Mouse (Mus musculus) ES-E14 (cell line): ENCODE data around the gene Cd84. TPM values are rescaled to one million over a fixed set of nuclear protein-coding genes. Genes with fewer than 3 reads are reported as not detected.

ENCODE experiments used
- DNase-seq: peaks from one replicate; pipeline ENCODE4 v3.0.0-alpha.2; 2013; ENCODE audit warnings: low read depth, low spot score
- H3K27ac ChIP-seq: 2 replicates; pipeline ENCODE4 v1.5.1; 2012; ENCODE audit warnings: low read depth, mild to moderate bottlenecking, low read length, moderate library complexity, mixed read lengths; ENCODE audit not compliant: poor library complexity, insufficient read depth, severe bottlenecking
- H3K36me3 ChIP-seq: 2 replicates; pipeline ENCODE4 v1.6.1; 2012; ENCODE audit warnings: mild to moderate bottlenecking, low read length, moderate library complexity, mixed read lengths; ENCODE audit not compliant: control insufficient read depth, poor library complexity, insufficient read depth, severe bottlenecking
- H3K4me1 ChIP-seq, 2 experiments: fragments of 150-350 bp in 1 of 2; sonication (generic) in 1 of 2; 2 replicates each; pipeline ENCODE4 v1.6.1; 2012; ENCODE audit warnings: low read length in 2 of 2, mild to moderate bottlenecking in 1 of 2, mixed read lengths in 1 of 2; ENCODE audit not compliant: control insufficient read depth in 2 of 2, insufficient read depth in 2 of 2, poor library complexity in 1 of 2
- H3K4me3 ChIP-seq, 2 experiments: fragments of 150-350 bp in 1 of 2; sonication (generic) in 1 of 2; 2 replicates each; pipeline ENCODE4 v1.5.1; 2012; ENCODE audit warnings: low read length in 2 of 2, low read depth in 1 of 2, mild to moderate bottlenecking in 1 of 2, mixed read lengths in 1 of 2; ENCODE audit not compliant: insufficient read depth in 1 of 2, poor library complexity in 1 of 2, severe bottlenecking in 1 of 2
- H3K9ac ChIP-seq: 2 replicates; pipeline ENCODE4 v1.6.1; 2012; ENCODE audit warnings: low read depth, mild to moderate bottlenecking, low read length, mixed read lengths; ENCODE audit not compliant: poor library complexity, insufficient read depth, severe bottlenecking
- H3K9me3 ChIP-seq: fragments of 150-350 bp; sonication (generic); 2 replicates; pipeline ENCODE4 v1.6.1; 2012; ENCODE audit warnings: low read depth, mild to moderate bottlenecking, low read length; ENCODE audit not compliant: control insufficient read depth, insufficient read depth
- CHD2 ChIP-seq: IDR thresholded peaks from 2 replicates; pipeline ENCODE4 v1.6.1; 2014; ENCODE audit warnings: mild to moderate bottlenecking, low read depth, low read length, inconsistent platforms
- HCFC1 ChIP-seq: IDR thresholded peaks from 2 replicates; pipeline ENCODE4 v1.6.1; 2012; ENCODE audit warnings: low read length, inconsistent platforms, borderline replicate concordance; ENCODE audit not compliant: insufficient read depth
- MAFK ChIP-seq: IDR thresholded peaks from 2 replicates; pipeline ENCODE4 v1.6.1; 2014; ENCODE audit warnings: mild to moderate bottlenecking, low read depth, low read length, inconsistent platforms; ENCODE audit not compliant: insufficient read depth
- ZC3H11A ChIP-seq: IDR thresholded peaks from 2 replicates; pipeline ENCODE4 v1.6.1; 2012; ENCODE audit warnings: low read depth, mild to moderate bottlenecking, inconsistent platforms, low read length, borderline replicate concordance
- ZNF384 ChIP-seq: IDR thresholded peaks from 2 replicates; pipeline ENCODE4 v1.6.1; 2012; ENCODE audit warnings: low read depth, low read length, inconsistent platforms
- in situ Hi-C, 2 experiments: fragments of 600-800 bp; cut with MboI; formaldehyde crosslinking; loops; one replicate each; pipeline ENCODE4 v1.15.1; 2025; ENCODE audit warnings: low sequenced_read_pairs in 2 of 2, inconsistent platforms in 1 of 2; ENCODE audit not compliant: unreplicated experiment in 2 of 2
- total RNA-seq: library from RNA; depleted of rRNA; stranded (reverse); fragments of 300-350 nt; gene quantifications from 2 replicates; pipeline ENCODE4 v1.2.3, GENCODE M21; 2012

The Cd84 gene
- total RNA-seq, 1 experiment, result 0.09 TPM

DNA sequence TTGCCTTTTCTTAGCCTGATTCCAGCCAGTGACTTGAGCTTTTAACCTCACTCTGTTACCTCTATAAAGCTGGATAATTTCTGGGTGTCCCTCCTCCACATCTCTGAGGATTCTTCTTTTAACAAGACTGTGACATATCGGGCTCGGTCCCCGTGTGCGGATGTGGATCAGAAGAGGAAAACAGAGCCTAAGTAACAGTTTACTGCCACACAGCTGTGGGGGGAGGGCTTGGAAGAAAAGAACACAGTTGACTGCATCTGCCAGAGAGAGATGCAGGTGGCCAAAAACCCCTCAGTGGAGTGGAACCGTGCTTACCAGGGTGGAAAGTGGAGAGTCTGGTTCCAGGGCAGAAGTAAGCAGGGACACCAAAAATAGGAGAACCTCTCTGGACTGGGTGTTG lies 79.7 kb downstream of the Cd84 start:
- Histone ChIP-seq H3K27ac (no peak overlapping the region), H3K9me3 (no peaks in the 10 kb centered on the region), H3K9ac (no peak overlapping the region), H3K4me1 (no peaks in the 10 kb centered on the region), H3K4me3 (no peak overlapping the region), H3K36me3 (no peaks in the 10 kb centered on the region)
- DNase-seq, result no peak
- in situ Hi-C loops, result no loop called here
- TF ChIP-seq MAFK, result no peak
- no peak for TF ChIP-seq HCFC1
- TF ChIP-seq ZNF384, result no peak
- TF ChIP-seq ZC3H11A, result no peak
- TF ChIP-seq CHD2, result no peak

DNA sequence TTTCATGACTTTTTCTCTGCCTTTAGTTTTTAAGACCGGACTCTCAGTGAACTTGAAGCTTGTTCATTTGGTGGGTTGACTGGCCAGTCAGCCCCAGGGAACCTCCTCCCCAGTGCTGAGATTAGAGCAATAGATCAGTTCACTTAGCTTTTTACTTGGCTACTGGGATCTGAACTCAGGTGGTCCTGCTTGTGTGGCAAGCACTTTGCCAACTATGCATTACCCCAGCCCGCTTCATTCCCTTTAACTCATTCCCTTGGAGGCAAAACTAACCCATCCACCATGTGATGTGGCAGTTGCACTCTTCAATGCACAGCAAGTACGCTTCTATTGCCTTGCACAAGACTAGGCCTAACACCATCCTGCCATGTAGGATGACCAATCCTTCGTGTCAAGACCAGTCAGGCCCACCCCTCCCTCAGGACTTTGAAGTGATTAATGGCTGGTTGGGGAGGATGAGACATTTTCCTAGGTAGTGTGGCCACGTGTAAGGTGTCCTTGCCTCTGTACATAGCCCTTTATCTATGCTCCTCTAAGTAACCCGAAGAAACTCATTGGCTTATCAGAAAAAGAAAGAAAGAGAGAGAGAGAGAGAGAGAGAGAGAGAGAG lies 80.5 kb downstream of the Cd84 start:
- Histone ChIP-seq H3K9ac (no peak overlapping the region), H3K27ac (no peak overlapping the region), H3K4me3 (no peak overlapping the region), H3K36me3 (no peaks in the 10 kb centered on the region), H3K9me3 (no peaks in the 10 kb centered on the region), H3K4me1 (no peaks in the 10 kb centered on the region)
- in situ Hi-C loops, result no loop called here
- TF ChIP-seq HCFC1 (no peak), CHD2 (no peak), ZC3H11A (no peak), ZNF384 (no peak), MAFK (no peak)
- DNase-seq, result no peak

DNA sequence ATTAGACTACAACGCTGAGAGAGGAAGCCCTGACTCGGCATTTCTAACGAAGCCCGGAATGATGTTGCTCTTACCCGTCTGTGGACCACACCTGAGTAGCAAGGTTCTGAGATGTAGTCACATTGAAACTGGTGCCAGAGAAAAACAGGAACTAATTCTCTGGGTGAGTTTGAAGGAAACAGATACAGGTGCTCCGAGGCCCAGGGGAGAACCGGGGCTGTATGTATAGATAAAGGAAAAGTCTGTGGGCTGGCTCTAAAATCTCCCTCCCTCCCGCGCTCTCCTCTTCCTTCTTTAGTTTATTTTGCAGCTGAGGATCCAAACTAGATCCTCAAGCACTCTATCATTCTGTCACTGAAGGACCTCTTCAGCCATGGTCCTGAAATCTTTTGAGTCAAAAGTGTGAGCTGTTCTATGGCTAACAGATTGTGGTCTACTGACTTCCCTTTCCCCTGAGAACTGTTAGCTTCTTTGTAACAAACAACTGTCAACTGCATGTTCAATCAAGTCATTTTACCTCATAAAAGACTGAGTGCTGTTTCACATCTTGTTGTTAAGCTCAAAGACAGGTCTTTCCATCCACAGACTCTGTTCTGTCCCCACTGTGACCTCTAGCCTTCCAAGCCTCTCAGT lies 81.6 kb downstream of the Cd84 start:
- H3K27ac ChIP-seq, result no peak overlapping the region

DNA sequence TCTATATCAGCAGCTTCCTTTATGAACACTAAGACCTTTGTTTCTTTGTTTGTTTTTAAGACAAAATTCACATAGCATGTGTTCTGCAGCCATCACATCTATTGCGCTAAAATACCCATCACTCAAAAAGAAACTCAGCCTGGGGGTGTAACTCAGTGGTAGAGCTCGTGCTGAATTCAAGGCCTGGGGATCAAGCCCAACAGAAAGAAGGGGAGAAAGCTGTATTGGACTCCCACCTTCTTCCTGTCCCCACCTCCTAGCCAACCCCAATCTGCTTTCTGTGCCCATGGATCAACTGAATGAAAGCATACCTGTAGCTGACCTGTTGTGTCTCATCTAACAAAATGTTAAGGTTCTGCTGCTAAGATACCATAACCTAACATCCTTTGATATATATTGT lies 82.1 kb downstream of the Cd84 start:
- Histone ChIP-seq H3K4me3 (no peak overlapping the region), H3K4me1 (no peaks in the 10 kb centered on the region), H3K9me3 (no peaks in the 10 kb centered on the region), H3K27ac (no peak overlapping the region), H3K36me3 (no peaks in the 10 kb centered on the region), H3K9ac (no peak overlapping the region)
- in situ Hi-C loops, result no loop called here
- DNase-seq, result no peak
- no peak for TF ChIP-seq CHD2
- TF ChIP-seq ZC3H11A, result no peak
- TF ChIP-seq MAFK, result no peak
- TF ChIP-seq ZNF384, result no peak
- TF ChIP-seq HCFC1, result no peak

More for the DNA sequence above, 81.6 kb downstream of the Cd84 start:
- no peaks in the 10 kb centered on the region for H3K4me1 ChIP-seq
- in situ Hi-C loops, result no loop called here
- H3K4me3 ChIP-seq, result no peak overlapping the region
- no peak overlapping the region for H3K9ac ChIP-seq
- H3K36me3 ChIP-seq, result no peaks in the 10 kb centered on the region
- no peak for DNase-seq
- H3K9me3 ChIP-seq, result no peaks in the 10 kb centered on the region
- TF ChIP-seq MAFK, result 0 out of 2 replicates have a peak, but pooled peaks have one; percentile 25
- no peak for TF ChIP-seq ZC3H11A
